Mouse (Mus musculus) olfactory bulb, adult 2 months (tissue): ENCODE data around the gene Crip2.

Experiments
- CTCF ChIP-seq: fragments of 200-500 bp; IDR thresholded peaks from 2 replicates; pipeline ENCODE4 v1.5.1; 2012; ENCODE audit warnings: low read depth, mild to moderate bottlenecking, low read length, moderate library complexity; ENCODE audit not compliant: insufficient read depth
- POLR2A ChIP-seq: fragments of 200-500 bp; IDR thresholded peaks from 2 replicates; pipeline ENCODE4 v1.6.1; 2012; ENCODE audit warnings: mild to moderate bottlenecking, low read depth, low read length, moderate library complexity; ENCODE audit not compliant: insufficient read depth

DNA sequence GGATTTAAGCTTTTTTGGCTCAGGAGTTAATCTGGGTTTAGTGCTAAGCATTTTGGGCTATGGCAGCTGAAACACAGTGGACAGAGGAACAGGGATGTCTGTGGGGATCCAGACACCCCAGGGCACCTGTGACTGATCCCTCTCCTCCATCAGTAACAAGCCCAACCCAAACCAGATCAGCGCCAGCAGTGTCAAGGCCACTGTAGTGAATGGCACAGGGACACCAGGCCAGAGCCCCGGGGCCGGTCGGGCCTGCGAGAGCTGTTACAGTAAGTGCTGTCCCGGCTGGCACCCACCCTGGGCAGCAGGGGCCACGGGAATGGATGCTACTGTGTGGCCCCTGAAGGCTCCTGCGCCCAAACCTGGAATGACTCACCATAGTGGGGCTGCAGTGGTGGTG is 9.3 kb upstream of the Crip2 start:
- no peak for TF ChIP-seq CTCF
- no peak for TF ChIP-seq POLR2A
